Mouse (Mus musculus) hindlimb bud, embryonic 11.5 days (tissue): Measurements from ENCODE around the gene Phlda1.

Source experiments
- DNase-seq: peaks from one replicate; pipeline ENCODE4 v3.0.0-alpha.2; 2012; ENCODE audit warnings: low read depth, low spot score; ENCODE audit errors: extremely low spot score

The Phlda1 gene

DNA sequence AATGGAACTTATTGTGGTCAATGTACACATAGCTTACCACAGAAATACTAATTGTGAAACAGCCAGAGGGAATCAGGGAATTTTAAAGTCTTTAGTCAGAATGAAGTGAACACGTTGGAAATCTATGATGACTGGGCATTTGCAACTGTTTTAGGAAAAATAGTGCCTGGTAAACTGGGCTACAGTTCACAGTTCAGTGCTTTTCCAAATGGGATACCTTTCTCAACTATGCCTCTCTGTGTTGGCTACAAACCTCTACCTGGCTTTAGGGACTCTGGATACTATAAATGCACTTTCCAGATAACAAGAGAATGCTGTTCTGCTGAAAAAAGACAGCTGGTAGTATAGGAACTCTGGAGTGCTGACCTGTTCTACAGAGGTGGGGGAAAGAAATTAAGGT, 1.5 kb upstream of the Phlda1 start:
- no peak for DNase-seq

GRCm38 (mm10) chr10:111505406-111505805, 680 bp upstream of the Phlda1 start:
- DNase-seq, result no peak

GRCm38 (mm10) chr10:111506926-111507459, 907 bp downstream of the Phlda1 start:
- peak; percentile 12 for DNase-seq

DNA sequence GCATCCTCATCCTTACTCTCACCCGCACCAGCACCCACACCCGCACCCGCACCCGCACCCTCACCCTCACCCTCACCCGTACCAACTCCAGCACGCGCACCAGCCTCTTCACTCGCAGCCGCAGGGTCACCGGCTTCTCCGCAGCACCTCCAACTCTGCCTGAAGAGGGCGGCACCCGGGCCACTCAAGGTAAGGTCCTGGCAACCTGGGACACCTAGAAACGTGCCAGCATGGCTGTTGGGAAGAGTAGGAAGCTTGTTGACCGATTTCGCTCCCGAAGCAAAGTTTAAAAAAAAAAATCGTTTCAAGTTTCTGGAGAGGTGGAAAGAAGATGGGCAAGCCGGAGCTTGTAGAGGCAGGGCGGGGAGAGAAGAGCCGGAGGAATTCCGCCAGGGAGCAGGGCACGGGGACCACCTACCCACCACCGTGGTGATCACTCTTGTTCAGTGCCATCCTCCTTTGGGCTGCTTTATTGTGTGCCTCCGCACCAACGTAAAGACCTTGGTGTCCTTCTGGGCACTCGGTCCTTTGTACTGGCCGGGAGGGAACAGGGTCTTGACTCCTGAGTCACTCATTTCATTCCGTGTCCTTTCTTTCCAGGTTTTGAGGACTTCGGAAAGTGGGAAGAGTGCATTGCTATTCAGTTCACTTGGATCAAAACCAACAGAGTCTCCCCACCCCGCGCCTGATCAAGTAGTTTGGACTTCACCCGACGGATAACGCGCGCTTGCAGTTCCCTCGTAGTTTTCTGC, 1.6 kb downstream of the Phlda1 start:
- DNase-seq, result peak; percentile 26

GRCm38 (mm10) chr10:111508324-111509080, 2.4 kb downstream of the Phlda1 start:
- no peak for DNase-seq

GRCm38 (mm10) chr10:111509103-111509784, 3.2 kb downstream of the Phlda1 start:
- no peak for DNase-seq

- no peak for DNase-seq
These were observed 3.9 kb downstream of the Phlda1 start for GRCm38 (mm10) chr10:111509981-111510380.

- DNase-seq, result no peak
These were observed 4.7 kb downstream of the Phlda1 start for GRCm38 (mm10) chr10:111510798-111511197.

DNA sequence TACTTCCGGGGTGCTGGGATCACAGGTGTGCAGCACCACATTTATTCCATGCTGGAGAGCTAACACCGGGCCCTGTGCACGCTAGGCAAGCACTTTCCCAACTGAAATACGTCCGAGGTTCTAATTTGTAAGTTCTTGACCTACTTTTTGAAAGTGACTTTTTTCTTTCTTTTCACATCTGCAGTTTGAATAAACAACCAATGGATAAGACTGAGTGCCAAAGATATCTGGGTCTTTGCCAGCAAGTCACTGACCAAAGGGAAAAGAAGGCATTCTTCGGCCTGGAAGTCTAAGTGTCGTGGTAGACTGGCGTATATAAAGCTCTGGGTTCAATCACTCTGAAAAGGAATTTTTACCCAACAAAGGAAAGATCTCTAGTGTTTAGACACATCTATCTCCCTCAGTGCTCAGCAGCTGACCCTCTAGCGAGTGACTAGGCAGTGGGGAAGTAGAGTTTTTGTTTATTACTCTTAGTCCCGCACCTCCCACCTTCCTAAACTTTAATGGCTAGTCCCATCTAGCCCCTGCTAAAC, 6.0 kb downstream of the Phlda1 start:
- no peak for DNase-seq

- no peak for DNase-seq
These were observed 8.3 kb downstream of the Phlda1 start for GRCm38 (mm10) chr10:111514282-111514885.

GRCm38 (mm10) chr10:111515071-111516010, 9.3 kb downstream of the Phlda1 start:
- no peak for DNase-seq

DNA sequence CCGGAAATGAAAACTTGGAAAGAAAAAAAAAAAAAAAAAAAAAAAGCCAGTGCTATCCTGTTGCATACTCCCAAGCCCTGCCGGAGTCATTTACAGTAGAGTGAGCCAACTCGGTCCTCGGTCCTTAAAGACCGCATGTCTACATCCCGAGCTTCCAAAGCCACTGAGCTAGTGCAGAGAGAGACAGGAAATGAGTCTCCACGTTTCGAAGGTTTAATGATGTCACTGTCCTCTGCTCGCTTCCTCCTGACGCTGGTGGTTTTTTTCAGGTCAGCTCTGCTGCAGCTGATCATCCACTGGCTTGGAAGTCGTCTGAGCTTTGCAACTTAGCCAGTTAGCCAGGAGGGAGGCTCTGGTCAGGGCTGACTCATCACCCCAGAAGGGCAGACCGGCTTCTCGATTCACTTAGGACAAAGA, 10.1 kb downstream of the Phlda1 start:
- no peak for DNase-seq

GRCm38 (mm10) chr10:111516804-111517436, 10.8 kb downstream of the Phlda1 start:
- no peak for DNase-seq

DNA sequence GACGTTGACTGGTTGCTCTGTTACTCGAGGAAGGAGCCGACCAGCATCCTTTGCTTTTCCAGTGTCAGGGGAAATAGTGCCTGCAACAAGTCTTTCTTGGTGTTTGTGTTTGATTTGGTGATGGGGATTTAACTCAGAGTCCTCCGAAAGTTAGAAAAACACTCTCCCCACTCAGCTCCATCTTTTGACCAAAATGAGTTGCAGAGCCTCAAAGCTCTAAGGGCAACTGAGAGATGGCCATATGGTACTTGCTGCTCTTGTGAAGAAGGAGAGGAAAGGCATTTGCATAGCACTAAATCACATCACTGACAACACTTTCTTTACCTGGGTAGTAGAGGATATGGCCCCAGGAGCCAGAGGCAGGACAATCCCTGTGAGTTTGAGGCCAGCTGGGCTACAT, 12.3 kb downstream of the Phlda1 start:
- no peak for DNase-seq

DNA sequence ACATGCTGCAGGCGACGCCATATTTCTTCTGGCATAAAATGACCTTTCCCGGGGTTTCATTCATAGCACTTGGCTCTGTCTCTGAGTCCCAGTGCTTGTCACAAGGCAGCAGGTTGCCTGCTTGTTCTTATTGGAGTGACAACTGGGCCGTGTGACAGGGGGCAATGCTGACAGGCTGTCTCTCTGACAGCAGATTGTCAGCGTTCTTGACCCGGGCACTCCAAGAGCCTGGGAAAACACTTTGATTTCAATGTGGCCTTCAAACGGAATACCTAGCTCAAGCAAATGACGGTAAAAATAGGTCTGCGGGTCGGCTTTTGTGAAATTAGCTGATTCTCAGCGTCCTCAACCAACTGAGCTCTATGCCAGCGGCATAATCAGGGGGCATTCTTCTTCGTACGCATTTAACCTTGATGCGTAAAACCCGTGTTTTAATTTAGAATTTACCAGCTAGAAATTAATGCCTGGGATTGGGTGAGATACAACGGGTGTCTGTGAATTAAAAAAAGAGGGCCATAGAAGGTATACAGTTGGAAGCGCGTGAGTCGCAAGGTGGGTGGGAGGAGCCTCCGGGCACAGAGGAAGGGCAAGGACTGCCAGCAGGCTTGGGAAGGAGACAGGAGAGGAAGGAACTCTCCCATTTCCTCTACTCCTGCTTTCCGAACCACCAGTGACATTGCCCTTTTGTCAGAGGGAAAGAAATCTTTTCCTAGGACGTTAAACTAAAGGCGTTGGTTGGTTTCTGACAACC, 13.7 kb downstream of the Phlda1 start:
- no peak for DNase-seq

- no peak for DNase-seq
These were observed 14.5 kb downstream of the Phlda1 start for GRCm38 (mm10) chr10:111520621-111521020.

GRCm38 (mm10) chr10:111521636-111522035, 15.6 kb downstream of the Phlda1 start:
- DNase-seq, result no peak

DNA sequence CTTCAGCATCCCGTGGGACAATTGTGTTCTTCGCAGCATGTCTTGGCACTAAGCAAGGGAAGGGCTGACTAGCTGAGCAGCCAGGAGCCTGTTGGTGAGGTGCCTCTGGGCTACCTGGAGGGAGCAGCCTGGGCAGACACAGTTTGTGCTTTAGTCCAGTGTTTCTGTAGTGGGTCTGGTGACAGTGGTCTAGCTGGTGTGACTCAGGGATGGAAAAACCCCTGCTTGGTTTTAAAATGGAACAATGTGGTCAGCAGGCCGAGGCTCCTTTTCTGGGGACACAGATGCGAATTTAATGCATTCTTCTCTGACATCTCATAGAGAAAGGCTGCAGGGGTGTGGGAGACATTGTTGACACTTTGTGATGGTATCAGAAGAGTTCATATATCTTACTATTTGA, 16.1 kb downstream of the Phlda1 start:
- DNase-seq, result no peak

DNA sequence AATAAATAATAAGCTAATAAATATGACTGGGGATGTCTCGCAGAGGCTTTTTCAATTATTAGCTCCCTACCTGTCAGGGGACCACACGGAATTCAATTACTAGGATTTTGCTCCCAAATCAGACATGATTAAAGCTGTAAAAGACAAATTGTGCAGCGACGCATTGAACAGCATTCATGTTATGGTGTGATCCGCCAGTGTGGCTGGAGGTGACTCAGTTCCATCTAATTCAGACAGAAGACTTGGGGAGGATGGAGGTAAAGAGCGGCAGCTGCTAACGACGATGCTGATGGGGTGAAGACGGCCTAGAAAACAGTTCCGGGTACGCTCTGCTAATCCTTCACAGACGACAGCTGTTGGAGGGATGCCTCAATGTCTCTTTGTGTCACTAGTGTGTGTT, 17.8 kb downstream of the Phlda1 start:
- DNase-seq, result no peak
